Mouse (Mus musculus): Measurements from ENCODE around the gene Ldlrad3. TPM values are rescaled to one million over a fixed set of nuclear protein-coding genes. Genes with fewer than 3 reads are reported as not detected.

Ldlrad3 gene
- polyA plus RNA-seq, 1 experiment from 2014 or later: 20.2 TPM

GRCm38 (mm10) chr2:101976399-101977064, 209.7 kb downstream of the Ldlrad3 start:
- peaks cover 26% of the 10 kb centered on the region for H3K4me1 ChIP-seq (replicated peaks)
- no peaks in the 10 kb centered on the region for H3K36me3 ChIP-seq
- H3K9ac ChIP-seq: no peak overlapping the region
- no peak overlapping the region for H3K4me3 ChIP-seq
- ATAC-seq (ENCODE audit: insufficient number of reproducible peaks, low FRiP score): no peak
- no peak overlapping the region for H3K27ac ChIP-seq (ENCODE audit: poor library complexity, severe bottlenecking)
- H3K4me2 ChIP-seq: no peak overlapping the region
- H3K9me3 ChIP-seq (replicated peaks): no peaks in the 10 kb centered on the region
- WGBS: 80% methylated on average over 7 of the region's 7 CpGs
- H3K27me3 ChIP-seq (replicated peaks): no peaks in the 10 kb centered on the region

- Histone ChIP-seq H3K4me1 (replicated peaks) (peaks cover 14% of the 10 kb centered on the region), H3K36me3 (no peaks in the 10 kb centered on the region), H3K9me3 (replicated peaks) (no peaks in the 10 kb centered on the region), H3K4me2 (no peak overlapping the region), H3K9ac (no peak overlapping the region), H3K27me3 (replicated peaks) (no peaks in the 10 kb centered on the region), H3K27ac (ENCODE audit: poor library complexity, severe bottlenecking) (no peak overlapping the region), H3K4me3 (no peak overlapping the region)
- WGBS: 83% methylated on average over 3 of the region's 3 CpGs
- no peak for ATAC-seq (ENCODE audit: insufficient number of reproducible peaks, low FRiP score)
These were observed 212.4 kb downstream of the Ldlrad3 start for GRCm38 (mm10) chr2:101973810-101974209.

DNA sequence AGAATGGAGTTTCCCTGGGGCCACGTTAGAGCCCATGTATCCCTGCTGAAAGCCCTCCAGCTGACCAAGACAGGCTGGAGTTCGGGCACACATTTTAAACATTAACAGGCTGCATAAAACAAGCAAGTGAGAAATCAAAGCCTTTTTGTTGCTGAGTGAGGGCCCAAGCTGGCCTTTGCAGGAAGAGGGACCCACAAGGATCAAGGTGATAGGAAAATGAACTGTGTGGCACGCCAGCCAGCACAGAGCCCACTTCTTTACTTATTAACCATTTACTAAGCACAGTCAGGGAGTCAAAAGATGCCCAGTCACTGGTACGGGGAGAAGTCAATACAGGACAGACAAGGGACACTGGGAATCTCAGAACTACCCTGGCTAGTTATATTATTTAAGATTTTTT, 218.6 kb downstream of the Ldlrad3 start:
- Histone ChIP-seq H3K4me3 (no peak overlapping the region), H3K27me3 (replicated peaks) (no peaks in the 10 kb centered on the region), H3K36me3 (no peaks in the 10 kb centered on the region), H3K9me3 (replicated peaks) (no peaks in the 10 kb centered on the region), H3K4me2 (peak overlapping the region; percentile 22; the same call in 1 of the 2 replicates), H3K27ac (ENCODE audit: poor library complexity, severe bottlenecking) (no peak overlapping the region), H3K4me1 (replicated peaks) (peaks cover 34% of the 10 kb centered on the region), H3K9ac (no peak overlapping the region)
- no peak for ATAC-seq (ENCODE audit: insufficient number of reproducible peaks, low FRiP score)
- 48% methylated on average over 4 of the region's 4 CpGs for WGBS

- no peak overlapping the region for H3K9ac ChIP-seq
- H3K9me3 ChIP-seq (replicated peaks): no peaks in the 10 kb centered on the region
- H3K36me3 ChIP-seq: no peaks in the 10 kb centered on the region
- no peaks in the 10 kb centered on the region for H3K27me3 ChIP-seq (replicated peaks)
- no peak for ATAC-seq (ENCODE audit: insufficient number of reproducible peaks, low FRiP score)
- peaks cover 34% of the 10 kb centered on the region for H3K4me1 ChIP-seq (replicated peaks)
- peak overlapping the region; percentile 22; the same call in 1 of the 2 replicates for H3K4me2 ChIP-seq
- 32% methylated on average over 7 of the region's 7 CpGs for WGBS
- H3K4me3 ChIP-seq: no peak overlapping the region
- H3K27ac ChIP-seq (ENCODE audit: poor library complexity, severe bottlenecking): no peak overlapping the region
These were observed 219.0 kb downstream of the Ldlrad3 start for GRCm38 (mm10) chr2:101967152-101967551.

- H3K27me3 ChIP-seq (replicated peaks): no peaks in the 10 kb centered on the region
- peaks cover 31% of the 10 kb centered on the region for H3K4me1 ChIP-seq (replicated peaks)
- ATAC-seq (ENCODE audit: insufficient number of reproducible peaks, low FRiP score): no peak
- H3K9me3 ChIP-seq (replicated peaks): no peaks in the 10 kb centered on the region
- no peak overlapping the region for H3K4me2 ChIP-seq
- H3K27ac ChIP-seq (ENCODE audit: poor library complexity, severe bottlenecking): no peak overlapping the region
- WGBS: 74% methylated on average over 4 of the region's 4 CpGs
- H3K36me3 ChIP-seq: no peaks in the 10 kb centered on the region
- H3K9ac ChIP-seq: no peak overlapping the region
- no peak overlapping the region for H3K4me3 ChIP-seq
These were observed 220.2 kb downstream of the Ldlrad3 start for GRCm38 (mm10) chr2:101966017-101966416.

GRCm38 (mm10) chr2:101965515-101965914, 220.7 kb downstream of the Ldlrad3 start:
- no peak overlapping the region for H3K4me3 ChIP-seq
- H3K27ac ChIP-seq (ENCODE audit: poor library complexity, severe bottlenecking): no peak overlapping the region
- no peak overlapping the region for H3K9ac ChIP-seq
- no peak overlapping the region for H3K4me2 ChIP-seq
- no peaks in the 10 kb centered on the region for H3K36me3 ChIP-seq
- H3K4me1 ChIP-seq (replicated peaks): peaks cover 36% of the 10 kb centered on the region
- H3K9me3 ChIP-seq (replicated peaks): no peaks in the 10 kb centered on the region
- WGBS: 36% methylated on average over 5 of the region's 5 CpGs
- no peak for ATAC-seq (ENCODE audit: insufficient number of reproducible peaks, low FRiP score)
- H3K27me3 ChIP-seq (replicated peaks): no peaks in the 10 kb centered on the region

- Histone ChIP-seq H3K4me3 (no peak overlapping the region), H3K4me2 (no peak overlapping the region), H3K9ac (no peak overlapping the region), H3K4me1 (replicated peaks) (peaks cover 39% of the 10 kb centered on the region), H3K36me3 (no peaks in the 10 kb centered on the region), H3K27ac (ENCODE audit: poor library complexity, severe bottlenecking) (no peak overlapping the region), H3K27me3 (replicated peaks) (no peaks in the 10 kb centered on the region), H3K9me3 (replicated peaks) (no peaks in the 10 kb centered on the region)
- WGBS: 80% methylated on average over 3 of the region's 3 CpGs
- no peak for ATAC-seq (ENCODE audit: insufficient number of reproducible peaks, low FRiP score)
These were observed 222.8 kb downstream of the Ldlrad3 start for GRCm38 (mm10) chr2:101963367-101963766.

DNA sequence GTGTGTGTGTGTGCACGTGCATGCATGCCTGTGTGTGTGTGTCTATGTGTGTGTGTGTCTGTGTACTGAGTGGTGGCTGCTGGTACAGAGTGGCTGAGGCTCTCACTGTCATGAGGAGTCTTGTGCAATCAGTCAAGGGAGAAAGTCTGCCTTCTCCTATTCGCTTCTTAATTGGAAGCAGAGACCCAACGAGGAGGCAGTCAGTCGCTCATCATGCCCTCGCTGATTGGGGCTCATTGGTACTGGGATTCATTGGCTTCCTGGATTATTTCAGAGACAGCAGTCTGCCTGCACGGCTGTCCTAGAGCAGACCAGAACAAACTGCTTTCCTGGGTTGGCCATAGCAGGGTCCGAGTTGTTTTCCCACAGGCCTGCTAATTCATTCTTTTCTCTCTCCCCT, 223.8 kb downstream of the Ldlrad3 start:
- Histone ChIP-seq H3K36me3 (no peaks in the 10 kb centered on the region), H3K27ac (ENCODE audit: poor library complexity, severe bottlenecking) (no peak overlapping the region), H3K4me1 (replicated peaks) (peaks cover 36% of the 10 kb centered on the region), H3K4me3 (no peak overlapping the region), H3K4me2 (no peak overlapping the region), H3K9me3 (replicated peaks) (no peaks in the 10 kb centered on the region), H3K9ac (no peak overlapping the region), H3K27me3 (replicated peaks) (no peaks in the 10 kb centered on the region)
- 77% methylated on average over 7 of the region's 7 CpGs for WGBS
- no peak for ATAC-seq (ENCODE audit: insufficient number of reproducible peaks, low FRiP score)

DNA sequence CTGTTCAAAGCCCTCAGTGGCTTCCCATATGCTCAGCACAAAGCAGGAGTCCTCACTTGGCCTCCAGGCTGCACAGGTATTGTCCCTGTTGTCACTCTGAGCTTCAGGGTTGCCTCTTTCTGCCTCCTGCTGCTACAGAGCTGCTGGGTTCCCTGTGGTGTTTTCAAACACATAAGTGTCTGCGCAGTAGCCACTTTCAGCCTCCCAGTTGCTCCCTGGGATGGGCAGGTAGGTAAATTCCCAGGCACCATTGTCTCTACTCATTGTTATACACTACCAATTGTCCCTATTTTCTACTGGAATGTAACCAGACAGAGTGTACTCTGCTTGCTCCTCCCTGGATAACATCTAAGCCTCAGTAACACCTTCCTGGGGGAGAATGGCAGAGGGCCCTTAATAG, 224.8 kb downstream of the Ldlrad3 start:
- Histone ChIP-seq H3K27ac (ENCODE audit: poor library complexity, severe bottlenecking) (no peak overlapping the region), H3K4me3 (no peak overlapping the region), H3K27me3 (replicated peaks) (no peaks in the 10 kb centered on the region), H3K4me2 (no peak overlapping the region), H3K4me1 (replicated peaks) (peaks cover 34% of the 10 kb centered on the region), H3K9me3 (replicated peaks) (no peaks in the 10 kb centered on the region), H3K36me3 (no peaks in the 10 kb centered on the region), H3K9ac (no peak overlapping the region)
- ATAC-seq (ENCODE audit: insufficient number of reproducible peaks, low FRiP score): no peak
- 61% methylated on average over 1 of the region's 1 CpGs for WGBS

DNA sequence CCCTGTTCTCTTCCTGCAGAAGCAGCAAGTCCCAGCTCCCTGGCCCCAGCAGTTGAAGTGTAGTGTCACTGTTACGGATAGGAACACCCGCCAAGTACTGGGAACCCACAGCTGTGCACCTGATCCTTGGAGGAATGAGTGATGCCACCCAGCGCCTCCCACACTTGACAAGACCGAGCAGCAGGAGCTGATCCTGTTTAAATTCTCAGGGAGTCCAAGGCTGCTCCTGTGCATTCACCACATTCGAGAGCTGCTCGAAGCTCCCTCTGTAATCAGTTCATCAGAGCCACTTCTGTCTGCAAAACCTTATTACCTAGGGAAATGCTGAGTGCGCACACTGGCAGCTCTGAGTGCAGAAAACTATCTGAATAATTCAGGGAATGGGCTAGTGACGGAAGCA, 225.5 kb downstream of the Ldlrad3 start:
- WGBS: 52% methylated on average over 8 of the region's 8 CpGs
- Histone ChIP-seq H3K9ac (no peak overlapping the region), H3K4me1 (replicated peaks) (peaks cover 34% of the 10 kb centered on the region), H3K9me3 (replicated peaks) (no peaks in the 10 kb centered on the region), H3K4me3 (no peak overlapping the region), H3K27me3 (replicated peaks) (no peaks in the 10 kb centered on the region), H3K27ac (ENCODE audit: poor library complexity, severe bottlenecking) (no peak overlapping the region), H3K4me2 (no peak overlapping the region), H3K36me3 (no peaks in the 10 kb centered on the region)
- ATAC-seq (ENCODE audit: insufficient number of reproducible peaks, low FRiP score): no peak

GRCm38 (mm10) chr2:101956125-101956524, 230.1 kb downstream of the Ldlrad3 start:
- no peak overlapping the region for H3K9ac ChIP-seq
- WGBS: 57% methylated on average over 10 of the region's 10 CpGs
- no peak overlapping the region for H3K4me3 ChIP-seq
- no peak overlapping the region for H3K27ac ChIP-seq (ENCODE audit: poor library complexity, severe bottlenecking)
- ATAC-seq (ENCODE audit: insufficient number of reproducible peaks, low FRiP score): no peak
- peaks cover 29% of the 10 kb centered on the region for H3K36me3 ChIP-seq
- H3K4me1 ChIP-seq (replicated peaks): peaks cover 24% of the 10 kb centered on the region
- H3K27me3 ChIP-seq (replicated peaks): no peaks in the 10 kb centered on the region
- H3K4me2 ChIP-seq: 0 out of 2 replicates have a peak overlapping the region, but pooled peaks have one; percentile 15
- H3K9me3 ChIP-seq (replicated peaks): no peaks in the 10 kb centered on the region

DNA sequence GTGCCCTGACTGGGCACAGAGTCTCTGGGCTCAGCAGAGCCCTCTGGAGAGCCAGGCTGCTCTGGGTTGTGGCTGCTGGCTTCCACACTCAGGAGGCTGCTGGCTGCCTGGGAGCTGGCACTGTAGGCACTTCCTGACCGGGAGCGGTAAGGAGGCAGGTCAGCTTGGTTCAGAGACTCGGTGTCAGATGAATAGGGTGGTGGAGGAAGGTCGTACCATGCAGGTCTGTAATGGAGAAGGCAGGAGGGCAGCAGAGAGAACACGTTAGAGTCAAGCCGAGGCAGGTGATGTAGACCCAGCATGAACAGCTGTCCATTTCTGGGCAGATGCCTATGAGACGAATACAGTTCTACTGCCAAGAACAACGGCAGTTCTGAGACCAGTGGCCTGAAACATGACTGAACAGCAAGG, 233.2 kb downstream of the Ldlrad3 start:
- 89% methylated on average over 8 of the region's 8 CpGs for WGBS
- H3K4me2 ChIP-seq: no peak overlapping the region

More for the DNA sequence above, 233.2 kb downstream of the Ldlrad3 start:
- Histone ChIP-seq H3K36me3 (peaks cover 33% of the 10 kb centered on the region), H3K4me1 (replicated peaks) (peaks cover 14% of the 10 kb centered on the region; the same call in 1 of the 2 replicates), H3K9ac (no peak overlapping the region), H3K9me3 (replicated peaks) (no peaks in the 10 kb centered on the region), H3K27ac (ENCODE audit: poor library complexity, severe bottlenecking) (no peak overlapping the region), H3K4me3 (no peak overlapping the region), H3K27me3 (replicated peaks) (no peaks in the 10 kb centered on the region)
- no peak for ATAC-seq (ENCODE audit: insufficient number of reproducible peaks, low FRiP score)
